In the genomic region with DNA sequence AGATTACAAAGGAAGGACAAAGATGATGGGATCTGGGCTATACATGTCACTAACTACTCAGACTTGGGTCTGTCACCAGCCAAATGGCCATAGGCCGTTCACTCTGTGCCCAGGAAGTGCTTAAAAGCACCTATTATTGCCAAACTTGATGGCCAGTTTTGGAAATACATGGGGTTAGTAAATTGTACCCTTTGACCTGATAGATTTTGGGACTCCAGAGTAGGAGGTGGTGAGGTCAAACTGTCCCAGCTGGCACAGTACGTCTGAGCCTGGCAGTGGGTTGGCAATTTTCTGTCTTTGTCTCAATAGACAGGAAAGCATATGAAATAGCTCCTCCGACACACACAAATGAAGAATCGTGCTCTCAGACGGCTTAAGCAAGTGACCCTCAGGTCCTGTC, we compare ENCODE assay signal across 14 mouse cellular contexts. TPM values are rescaled to one million over a fixed set of nuclear protein-coding genes. Genes with fewer than 3 reads are reported as not detected.
DNase-seq lines count a peak whose midpoint lies in the region; ATAC-seq and TF ChIP-seq lines count a peak whose summit lies in the region.
"Had no signal": no experiment of that assay in that cellular context is flagged by ENCODE, and none has a peak within 500 bp of the region (broad histone marks: within the 10 kb centered on the region; RNA-seq: fewer than 3 reads in every experiment).

No protein-coding gene starts in this region.

- no peaks in the 10 kb centered on the region for H3K36me3 ChIP-seq in heart, embryonic 15.5 days
- 0 out of 2 replicates have a peak, but pooled peaks cover 3% of the 10 kb centered on the region for H3K36me3 ChIP-seq in lung, embryonic 14.5 days (ENCODE audit: insufficient read depth)
- peaks cover 48% of the 10 kb centered on the region for H3K36me3 ChIP-seq in embryonic facial prominence, embryonic 14.5 days (ENCODE audit: control insufficient read depth, insufficient read depth, low read length)
- peaks cover 7% of the 10 kb centered on the region for H3K36me3 ChIP-seq in myocyte (ENCODE audit: control insufficient read depth, insufficient read depth)
- H3K36me3 ChIP-seq in midbrain, embryonic 16.5 days (ENCODE audit: control insufficient read depth, insufficient read depth, low read length): peaks cover 9% of the 10 kb centered on the region; the same call in 1 of the 2 replicates

- H3K4me3 ChIP-seq in heart, embryonic 15.5 days: no peak overlapping the region
- no peak overlapping the region for H3K4me3 ChIP-seq in lung, embryonic 14.5 days (ENCODE audit: low read depth, low read length)
- no peak overlapping the region for H3K4me3 ChIP-seq in lung, adult 2 months (replicated peaks; ENCODE audit: extremely low read depth, low read depth, low read length)
- no peak overlapping the region for H3K4me3 ChIP-seq in embryonic facial prominence, embryonic 14.5 days (ENCODE audit: low read depth, low read length)
- H3K4me3 ChIP-seq in myocyte: no peak overlapping the region
- no peak overlapping the region for H3K4me3 ChIP-seq in midbrain, embryonic 16.5 days (ENCODE audit: low read depth, low read length)
- H3K4me3 ChIP-seq: forebrain, embryonic 12.5 days had no signal

- TF ChIP-seq CTCF in lung, embryonic 14.5 days (IDR thresholded peaks at IDR 0.05; ENCODE audit: low read depth): no peak
- no peak for TF ChIP-seq CTCF in lung, adult 2 months (IDR thresholded peaks at IDR 0.05; ENCODE audit: insufficient read depth, low read length)

- ATAC-seq in heart, embryonic 15.5 days (replicated peaks; ENCODE audit: insufficient number of reproducible peaks, insufficient read depth, low FRiP score, low read depth): no peak
- ATAC-seq in lung, embryonic 14.5 days (ENCODE audit: insufficient read depth): no peak
- ATAC-seq in embryonic facial prominence, embryonic 14.5 days (ENCODE audit: low read depth): no peak
- ATAC-seq in midbrain, embryonic 16.5 days: no peak
- ATAC-seq: CD4-positive, CD25-positive, alpha-beta regulatory T cell, adult 4 months; hindbrain, postnatal 0 days had no signal

- peaks cover 12% of the 10 kb centered on the region; the same call in 1 of the 2 replicates for H3K4me1 ChIP-seq in heart, embryonic 15.5 days (replicated peaks)
- H3K4me1 ChIP-seq in lung, embryonic 14.5 days (ENCODE audit: insufficient read depth): peaks cover 14% of the 10 kb centered on the region
- peaks cover 7% of the 10 kb centered on the region; the same call in 1 of the 2 replicates for H3K4me1 ChIP-seq in lung, adult 2 months (ENCODE audit: control insufficient read depth, insufficient read depth, low read length)
- peaks cover 6% of the 10 kb centered on the region; the same call in 1 of the 2 replicates for H3K4me1 ChIP-seq in embryonic facial prominence, embryonic 14.5 days (ENCODE audit: control insufficient read depth, insufficient read depth, low read length)
- H3K4me1 ChIP-seq in midbrain, embryonic 16.5 days (ENCODE audit: control insufficient read depth, insufficient read depth, low read length): no peaks in the 10 kb centered on the region

- H3K27me3 ChIP-seq in heart, embryonic 15.5 days: no peaks in the 10 kb centered on the region
- H3K27me3 ChIP-seq in lung, embryonic 14.5 days (ENCODE audit: insufficient read depth, low read length): no peaks in the 10 kb centered on the region
- H3K27me3 ChIP-seq in embryonic facial prominence, embryonic 14.5 days (replicated peaks; ENCODE audit: control insufficient read depth, insufficient read depth, low read length): no peaks in the 10 kb centered on the region
- H3K27me3 ChIP-seq in myocyte (ENCODE audit: control insufficient read depth, insufficient read depth, insufficient read length): no peaks in the 10 kb centered on the region
- no peaks in the 10 kb centered on the region for H3K27me3 ChIP-seq in midbrain, embryonic 16.5 days (ENCODE audit: control insufficient read depth, insufficient read depth, low read depth, low read length)

- no peak for TF ChIP-seq POLR2A in lung, adult 2 months (IDR thresholded peaks at IDR 0.05; ENCODE audit: borderline replicate concordance, extremely low read depth, low read depth, low read length)
- TF ChIP-seq POLR2A in myocyte (IDR thresholded peaks at IDR 0.05; ENCODE audit: insufficient read length, low read depth): no peak

- no peak overlapping the region for H3K9ac ChIP-seq in heart, embryonic 15.5 days
- H3K9ac ChIP-seq in lung, embryonic 14.5 days: no peak overlapping the region
- no peak overlapping the region for H3K9ac ChIP-seq in embryonic facial prominence, embryonic 14.5 days (ENCODE audit: low read depth, low read length)
- no peak overlapping the region for H3K9ac ChIP-seq in midbrain, embryonic 16.5 days (ENCODE audit: low read depth, low read length)
- H3K9ac ChIP-seq: forebrain, embryonic 12.5 days had no signal

- no peak overlapping the region for H3K4me2 ChIP-seq in heart, embryonic 15.5 days
- no peak overlapping the region for H3K4me2 ChIP-seq in lung, embryonic 14.5 days
- H3K4me2 ChIP-seq in embryonic facial prominence, embryonic 14.5 days (ENCODE audit: low read depth, low read length): no peak overlapping the region
- peak overlapping the region; percentile 54 for H3K4me2 ChIP-seq in myocyte (ENCODE audit: low read depth)
- H3K4me2 ChIP-seq in midbrain, embryonic 16.5 days (ENCODE audit: low read length): no peak overlapping the region
- H3K4me2 ChIP-seq: forebrain, embryonic 12.5 days had no signal

- DNase-seq in heart, adult 9 months (ENCODE audit: low spot score in 2 of 2): no peak
- DNase-seq in lung, embryonic 14.5 days: no peak
- no peak for DNase-seq in lung, adult 2 months
- no peak for DNase-seq in embryonic facial prominence, embryonic 14.5 days (ENCODE audit: low spot score)
- DNase-seq in left cerebral cortex, postnatal 36 days (ENCODE audit: low spot score in 2 of 2): no peak
- DNase-seq: layer of hippocampus, adult 9-11 months; left cerebral cortex, postnatal 4 days; thymus, adult 18-20 months had no signal

- peak overlapping the region; percentile 29 for H3K27ac ChIP-seq in heart, embryonic 15.5 days
- 0 out of 2 replicates have a peak overlapping the region, but pooled peaks have one; percentile 14 for H3K27ac ChIP-seq in lung, embryonic 14.5 days (ENCODE audit: low read depth)
- peak overlapping the region; percentile 34; the same call in 1 of the 2 replicates for H3K27ac ChIP-seq in embryonic facial prominence, embryonic 14.5 days (replicated peaks; ENCODE audit: low read depth, low read length)
- no peak overlapping the region for H3K27ac ChIP-seq in midbrain, embryonic 16.5 days (ENCODE audit: low read length)
- H3K27ac ChIP-seq: forebrain, embryonic 12.5 days had no signal

- H3ac ChIP-seq in myocyte (ENCODE audit: control insufficient read depth, insufficient read length): no peak overlapping the region

- WGBS in heart, embryonic 15.5 days: 81% methylated on average over 5 of the region's 5 CpGs
- WGBS in lung, embryonic 14.5 days: 60% methylated on average over 5 of the region's 5 CpGs
- 51% methylated on average over 5 of the region's 5 CpGs for WGBS in lung, adult 2 months
- 73% methylated on average over 5 of the region's 5 CpGs for WGBS in embryonic facial prominence, embryonic 14.5 days
- WGBS in midbrain, embryonic 16.5 days: 84% methylated on average over 5 of the region's 5 CpGs

- intact Hi-C loops in left cerebral cortex, postnatal 36 days (cut with DNase I): no loop called here

- H3K9me3 ChIP-seq in heart, embryonic 15.5 days (replicated peaks): no peaks in the 10 kb centered on the region
- peaks cover 4% of the 10 kb centered on the region; the same call in 1 of the 2 replicates for H3K9me3 ChIP-seq in lung, embryonic 14.5 days (ENCODE audit: low read depth, low read length)
- peaks cover 4% of the 10 kb centered on the region; the same call in 1 of the 2 replicates for H3K9me3 ChIP-seq in embryonic facial prominence, embryonic 14.5 days (ENCODE audit: control insufficient read depth, low read length)
- H3K9me3 ChIP-seq in midbrain, embryonic 16.5 days (replicated peaks; ENCODE audit: control insufficient read depth, low read length, poor library complexity, severe bottlenecking): no peaks in the 10 kb centered on the region; the same call in 1 of the 2 replicates
- H3K9me3 ChIP-seq: forebrain, embryonic 12.5 days had no signal

- H3K79me2 ChIP-seq in myocyte (ENCODE audit: control insufficient read depth, insufficient read depth): peaks cover 15% of the 10 kb centered on the region

TF ChIP-seq in myocyte, 11 proteins besides CTCF, POLR2A, EP300 and RAD21:
- TF ChIP-seq SRF (IDR thresholded peaks at IDR 0.05; ENCODE audit: control insufficient read depth, insufficient read length, low read depth) (no peak), E2F4 (IDR thresholded peaks at IDR 0.05; ENCODE audit: insufficient read depth) (no peak), TCF12 (IDR thresholded peaks at IDR 0.05; ENCODE audit: insufficient read depth, poor library complexity, severe bottlenecking) (no peak), CEBPB (IDR thresholded peaks at IDR 0.05; ENCODE audit: insufficient read depth, poor library complexity, severe bottlenecking) (no peak), REST (IDR thresholded peaks at IDR 0.05; ENCODE audit: insufficient read depth, insufficient read length) (no peak), MYOD1 (IDR thresholded peaks at IDR 0.05; ENCODE audit: control insufficient read depth in 1 of 3, insufficient read length in 2 of 3, low read depth in 2 of 3) (no peak), USF1 (IDR thresholded peaks at IDR 0.05; ENCODE audit: low read depth) (no peak), MAX (IDR thresholded peaks at IDR 0.05; ENCODE audit: low read depth) (no peak), POLR2AphosphoS2 (IDR thresholded peaks at IDR 0.05; ENCODE audit: insufficient read length, low read depth) (no peak), MYOG (IDR thresholded peaks at IDR 0.05; ENCODE audit: control insufficient read depth in 1 of 3, insufficient read depth in 1 of 3, insufficient read length in 2 of 3, low read depth in 2 of 3) (no peak), TCF3 (IDR thresholded peaks at IDR 0.05; ENCODE audit: insufficient read length, low read depth) (no peak)

RNA-seq across cellular contexts. Expression of a gene that starts 20.8 kb away (rescaled TPM):
- polyA plus RNA-seq in heart, embryonic 15.5 days (2015; fragmentation: Nextera tagmentation; extraction: Ambion mirVana): 7.5 and 8.7 TPM in 2 replicates
- polyA plus RNA-seq in lung, embryonic 14.5 days (2014; fragmentation: Nextera tagmentation; extraction: Ambion mirVana): 9.9 and 10.8 TPM in 2 replicates
- polyA plus RNA-seq in lung, adult 2 months (2012; rRNA removed): 21.6 and 27.8 TPM in 2 replicates
- polyA plus RNA-seq in embryonic facial prominence, embryonic 14.5 days (2014; fragmentation: Nextera tagmentation; extraction: Ambion mirVana): 41.6 and 42.1 TPM in 2 replicates
- 18.3 TPM for polyA plus RNA-seq in myocyte (2012; fragmentation: generic; extraction: Trizol)
- polyA plus RNA-seq in midbrain, embryonic 16.5 days (2015; fragmentation: Nextera tagmentation; extraction: Ambion mirVana): 23.4 and 33.3 TPM in 2 replicates
- 10 to 100 TPM; 19.0 to 39.3 TPM for total RNA-seq in left cerebral cortex, postnatal 36 days (2021)
